Mouse (Mus musculus) left cerebral cortex, adult 2 months (tissue): ENCODE results near the gene Acoxl. TPM values are rescaled to one million over a fixed set of nuclear protein-coding genes. Genes with fewer than 3 reads are reported as not detected.
A peak's percentile ranks its signal among the peaks of the same experiment; 100 is the strongest.

Source experiments
- DNase-seq, 2 experiments: peaks; one replicate each; pipeline ENCODE4 v3.0.0; 2021 to 2022; ENCODE audit warnings: low spot score in 2 of 2, mixed read lengths in 1 of 2; ENCODE audit errors: extremely low spot score in 1 of 2
- H3K27ac ChIP-seq: fragments of 200-600 bp; 2 replicates; pipeline ENCODE4 v1.8.1; 2022
- H3K4me3 ChIP-seq: fragments of 200-600 bp; 2 replicates; pipeline ENCODE4 v1.8.1; 2022
- CTCF ChIP-seq: fragments of 200-600 bp; IDR thresholded peaks from 2 replicates; pipeline ENCODE4 v1.8.1; 2022; ENCODE audit warnings: antibody characterized with exemption, mild to moderate bottlenecking, moderate library complexity
- intact Hi-C: fragments of 180-260 bp; cut with DNase I; formaldehyde crosslinking; loops from one replicate; pipeline ENCODE4 v1.15.1; 2025
- total RNA-seq, 2 experiments: library from RNA; stranded (reverse); gene quantifications; 2 replicates each; pipeline ENCODE4 v1.2.3; 2021

Gene Acoxl
- total RNA-seq, 2 experiments from 2014 or later = not detected

GRCm38 (mm10) chr2:128076936-128077335 is 238.3 kb downstream of the Acoxl start:
- H3K27ac ChIP-seq = no peak overlapping the region
- TF ChIP-seq CTCF = no peak
- H3K4me3 ChIP-seq = no peak overlapping the region
- no peak for DNase-seq
- intact Hi-C loops = loop anchor here (5.0 kb wide), 1 partner anchor 320 kb away; no protein-coding TSS in a partner anchor

DNA sequence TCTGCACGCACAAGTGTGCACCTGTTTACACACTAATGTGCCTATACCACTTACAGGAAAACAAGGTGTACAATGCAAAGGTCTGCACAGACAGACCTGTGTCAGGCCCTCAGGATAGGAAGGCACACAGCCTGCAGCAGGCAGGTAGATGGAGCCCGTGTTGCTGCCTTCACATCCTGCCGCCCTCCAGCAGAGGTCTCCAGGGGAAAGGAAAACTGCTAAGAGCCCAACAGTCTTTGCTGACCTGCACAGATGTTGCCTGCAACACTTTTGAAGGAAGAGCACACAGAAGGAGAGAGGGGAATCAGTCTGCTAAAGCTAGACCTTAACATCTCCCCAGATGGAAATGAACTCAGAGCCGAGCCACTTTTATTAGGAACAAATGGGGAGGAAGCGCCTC is 240.2 kb downstream of the Acoxl start:
- no peak for DNase-seq
- intact Hi-C loops = loop anchor here (5.0 kb wide), 1 partner anchor 318 kb away; no protein-coding TSS in a partner anchor
- H3K27ac ChIP-seq = no peak overlapping the region
- TF ChIP-seq CTCF = peak; percentile 38
- H3K4me3 ChIP-seq = no peak overlapping the region

DNA sequence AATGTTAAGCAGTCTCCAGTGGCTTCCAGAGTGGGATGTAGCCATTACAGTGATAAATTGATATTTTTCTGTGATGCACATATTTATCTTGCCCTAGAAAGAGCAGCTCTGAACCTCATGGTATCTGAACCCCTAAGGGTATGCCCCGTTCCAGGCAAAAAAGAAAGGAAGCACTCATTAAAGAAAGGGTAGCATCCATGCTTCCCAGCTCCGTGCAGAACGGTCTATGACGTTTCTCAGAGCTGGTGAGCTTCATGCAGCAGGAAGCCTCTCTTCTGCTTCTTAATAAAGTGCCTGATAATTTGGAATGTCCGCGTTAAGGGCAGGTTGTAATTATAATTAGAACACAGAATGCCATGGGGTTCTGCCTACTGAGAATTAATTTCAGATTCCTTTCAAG is 240.6 kb downstream of the Acoxl start:
- TF ChIP-seq CTCF = no peak
- intact Hi-C loops = loop anchor here (5.0 kb wide), 1 partner anchor 318 kb away; no protein-coding TSS in a partner anchor
- DNase-seq = no peak
- no peak overlapping the region for H3K4me3 ChIP-seq
- no peak overlapping the region for H3K27ac ChIP-seq

DNA sequence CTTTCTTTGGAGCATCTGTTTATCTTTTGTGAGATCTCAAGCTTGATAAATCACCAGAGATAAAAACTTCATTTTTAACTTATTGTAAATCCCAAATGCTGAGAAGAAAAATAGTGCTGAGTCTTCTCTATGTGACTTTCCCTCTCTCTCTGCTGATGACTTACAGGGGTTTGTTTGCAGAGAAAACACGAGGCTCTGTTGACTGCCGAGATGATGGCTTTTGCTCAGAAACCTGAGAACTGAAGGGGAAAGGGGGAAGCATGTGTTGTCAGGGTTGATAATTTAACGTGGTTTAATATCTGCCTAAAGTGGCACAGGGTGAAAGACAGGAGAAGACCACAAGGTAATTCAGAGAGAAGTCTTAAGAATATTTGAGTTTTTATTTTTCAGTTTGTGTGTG is 245.2 kb downstream of the Acoxl start:
- H3K4me3 ChIP-seq = no peak overlapping the region
- TF ChIP-seq CTCF = no peak
- DNase-seq = no peak
- intact Hi-C loops = no loop called here
- no peak overlapping the region for H3K27ac ChIP-seq

DNA sequence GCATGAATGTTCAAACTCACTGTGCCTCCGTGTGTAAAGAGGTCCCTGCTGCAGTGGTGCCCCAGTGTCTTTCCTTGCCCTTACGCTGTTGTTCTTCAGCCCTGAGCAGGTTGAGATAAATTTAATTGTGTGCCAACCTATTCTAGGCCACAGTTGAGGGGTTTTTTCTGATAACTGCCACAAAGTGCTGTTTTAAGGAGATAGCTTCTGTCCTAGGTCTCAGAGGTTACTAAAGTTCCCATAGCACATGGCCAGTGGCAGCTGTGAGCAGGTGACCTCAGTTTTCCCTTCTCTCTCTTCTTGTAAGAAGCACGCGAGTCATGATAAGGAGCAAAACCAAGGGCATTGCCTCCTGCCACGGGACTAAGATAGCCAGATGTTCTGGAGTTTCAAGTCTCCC is 245.9 kb downstream of the Acoxl start:
- H3K4me3 ChIP-seq = no peak overlapping the region
- no peak for DNase-seq
- intact Hi-C loops = no loop called here
- no peak for TF ChIP-seq CTCF
- no peak overlapping the region for H3K27ac ChIP-seq

- no peak for DNase-seq
- intact Hi-C loops = no loop called here
- no peak overlapping the region for H3K4me3 ChIP-seq
- no peak overlapping the region for H3K27ac ChIP-seq
- TF ChIP-seq CTCF = no peak
Observed at GRCm38 (mm10) chr2:128085481-128085880, 246.8 kb downstream of the Acoxl start.

DNA sequence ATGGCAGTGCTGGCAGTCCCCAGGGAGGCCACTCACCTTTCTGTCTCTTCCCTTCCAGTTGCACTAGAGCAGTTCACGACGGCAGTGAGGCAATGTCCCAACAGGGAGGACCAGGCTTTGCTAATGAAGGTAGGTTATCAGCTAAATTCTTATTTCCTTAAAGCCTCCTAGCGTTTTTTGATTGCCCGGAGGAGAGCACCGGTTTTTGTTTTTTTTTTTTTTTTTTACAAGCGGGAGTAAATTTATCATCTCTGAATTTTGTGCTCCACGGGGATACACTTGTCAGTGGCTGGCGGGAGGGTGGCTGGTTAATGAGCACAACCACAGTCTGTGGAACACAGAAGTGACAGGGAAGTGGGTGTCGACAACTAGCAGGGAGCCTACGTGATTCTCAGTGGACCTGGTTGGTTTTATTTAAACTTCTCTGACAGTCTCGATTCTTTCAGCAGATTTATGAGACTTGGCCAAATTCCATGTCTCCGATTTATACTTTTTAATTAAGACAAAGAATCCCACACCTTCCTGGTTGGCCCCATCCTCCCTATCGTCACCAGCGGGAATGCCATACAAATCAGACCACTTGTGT is 247.7 kb downstream of the Acoxl start:
- Histone ChIP-seq H3K27ac (no peak overlapping the region), H3K4me3 (no peak overlapping the region)
- TF ChIP-seq CTCF = no peak
- intact Hi-C loops = no loop called here
- DNase-seq = peak in 1 of 2 experiments; percentile 17

GRCm38 (mm10) chr2:128086996-128087526 is 248.4 kb downstream of the Acoxl start:
- Histone ChIP-seq H3K4me3 (no peak overlapping the region), H3K27ac (no peak overlapping the region)
- no peak for TF ChIP-seq CTCF
- no peak for DNase-seq
- intact Hi-C loops = no loop called here

GRCm38 (mm10) chr2:128087798-128088545 is 249.3 kb downstream of the Acoxl start:
- no peak for TF ChIP-seq CTCF

DNA sequence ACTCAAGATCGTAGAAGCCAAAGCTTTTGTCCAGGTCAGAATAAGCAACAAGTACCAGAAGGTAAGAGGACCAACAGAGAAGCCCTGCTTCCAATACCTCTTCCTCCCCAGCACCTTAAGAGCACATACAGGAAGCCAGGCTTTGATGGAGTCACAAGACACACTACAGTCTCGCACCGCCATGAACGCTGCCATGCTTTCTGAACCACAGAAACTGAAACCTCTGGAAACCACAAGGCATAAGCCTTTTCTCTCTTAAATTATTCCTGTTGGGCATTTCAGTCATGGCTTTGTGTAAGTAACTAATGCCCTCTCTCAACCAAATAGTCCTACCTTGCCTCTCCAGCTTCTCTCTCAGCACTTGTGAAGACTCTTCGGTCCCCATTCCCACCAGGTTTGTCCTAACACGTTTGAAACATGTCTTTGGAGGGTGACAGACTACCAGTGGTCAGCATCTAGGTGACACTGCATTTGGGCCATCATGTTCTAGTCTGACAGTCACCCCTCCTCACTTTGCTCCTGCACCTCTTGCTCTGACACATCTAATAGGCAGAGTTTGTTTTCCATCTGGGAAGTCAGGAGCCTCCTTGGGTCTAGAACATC is 251.7 kb downstream of the Acoxl start:
- intact Hi-C loops = no loop called here
- DNase-seq = no peak
- TF ChIP-seq CTCF = no peak

More at GRCm38 (mm10) chr2:128087798-128088545, 249.3 kb downstream of the Acoxl start:
- intact Hi-C loops = no loop called here
- H3K4me3 ChIP-seq = no peak overlapping the region
- no peak for DNase-seq
- no peak overlapping the region for H3K27ac ChIP-seq

DNA sequence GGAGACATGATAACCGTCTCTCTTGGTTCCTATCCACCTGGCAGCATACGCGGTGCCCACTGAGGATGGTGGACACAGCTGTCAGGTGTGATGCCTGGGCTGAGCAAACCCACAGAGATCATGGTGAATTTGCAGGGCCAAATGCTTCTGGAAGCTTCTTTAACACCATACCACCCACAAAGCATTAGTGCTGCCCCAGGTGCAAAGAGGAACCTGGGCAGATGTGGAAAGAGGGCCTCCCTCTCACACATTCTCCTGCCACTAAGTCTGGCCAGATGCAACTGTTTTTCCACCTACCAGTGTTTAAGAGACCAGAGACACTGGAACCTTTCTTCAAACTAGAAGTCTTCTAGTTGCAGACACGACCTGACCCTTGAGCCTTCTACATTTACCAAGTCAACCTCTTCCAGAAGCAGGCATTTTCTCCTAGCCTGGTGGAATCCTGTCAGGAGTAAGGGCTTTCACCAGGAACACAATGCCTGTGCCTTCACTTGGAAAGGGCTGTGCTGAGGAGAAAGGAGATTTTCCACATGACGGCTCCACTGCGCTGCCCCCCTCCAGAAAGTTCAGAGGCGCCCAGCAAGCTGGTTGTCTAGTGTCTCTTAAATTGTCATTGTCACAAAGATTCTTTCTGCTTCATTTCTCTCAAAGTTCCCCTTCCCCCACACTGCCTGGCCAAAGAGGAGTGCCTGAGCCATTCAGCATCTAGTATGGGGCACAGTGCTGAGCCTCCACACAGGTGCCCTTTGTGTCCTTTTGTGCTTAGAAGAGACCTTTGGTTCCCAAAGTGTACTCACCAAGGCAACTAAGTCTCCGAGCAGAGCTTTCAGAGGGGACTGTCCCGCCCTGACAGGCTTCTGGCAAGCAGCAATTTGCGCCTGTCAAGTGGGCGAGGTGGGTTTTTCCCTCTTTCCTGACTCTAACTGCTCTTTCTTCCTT is 253.0 kb downstream of the Acoxl start:
- Histone ChIP-seq H3K27ac (no peak overlapping the region), H3K4me3 (no peak overlapping the region)
- DNase-seq = no peak
- TF ChIP-seq CTCF = no peak
- intact Hi-C loops = no loop called here

More for the DNA sequence above, 251.7 kb downstream of the Acoxl start:
- no peak overlapping the region for H3K4me3 ChIP-seq
- H3K27ac ChIP-seq = no peak overlapping the region
